In genomic region chr11:74982241-74982640, GRCm38 (mm10) we compare ENCODE assay signal across 30 mouse cellular contexts. TPM values are rescaled to one million over a fixed set of nuclear protein-coding genes. Genes with fewer than 3 reads are reported as not detected.
DNase-seq lines count a peak whose midpoint lies in the region; ATAC-seq and TF ChIP-seq lines count a peak whose summit lies in the region.
"Had no signal": no experiment of that assay in that cellular context is flagged by ENCODE, and none has a peak within 500 bp of the region (broad histone marks: within the 10 kb centered on the region; RNA-seq: fewer than 3 reads in every experiment).

No protein-coding gene starts in this region.

- H3K27ac ChIP-seq in heart, embryonic 15.5 days = 0 out of 2 replicates have a peak overlapping the region, but pooled peaks have one; percentile 4
- no peak overlapping the region for H3K27ac ChIP-seq in heart, embryonic 10.5 days
- H3K27ac ChIP-seq in liver, adult 2 months (replicated peaks; ENCODE audit: insufficient read depth, low read depth, low read length) = peak overlapping the region; percentile 16; the same call in 1 of the 2 replicates
- H3K27ac ChIP-seq in liver, embryonic 11.5 days (ENCODE audit: low read depth, low read length) = no peak overlapping the region
- H3K27ac ChIP-seq: embryonic facial prominence, embryonic 10.5 days; embryonic facial prominence, embryonic 15.5 days; forebrain, embryonic 12.5 days; hindbrain, embryonic 10.5 days; hindbrain, embryonic 15.5 days; liver, embryonic 14.5 days; neural tube, embryonic 15.5 days had no signal

- H3K4me2 ChIP-seq in heart, embryonic 15.5 days = no peak overlapping the region
- H3K4me2 ChIP-seq in liver, embryonic 11.5 days = no peak overlapping the region
- H3K4me2 ChIP-seq in myocyte (ENCODE audit: low read depth) = peak overlapping the region; percentile 25
- H3K4me2 ChIP-seq: embryonic facial prominence, embryonic 15.5 days; forebrain, embryonic 12.5 days; hindbrain, embryonic 15.5 days; neural tube, embryonic 15.5 days had no signal

- ATAC-seq in heart, embryonic 15.5 days (replicated peaks; ENCODE audit: insufficient number of reproducible peaks, insufficient read depth, low FRiP score, low read depth) = no peak
- no peak for ATAC-seq in liver, embryonic 11.5 days (replicated peaks; ENCODE audit: low FRiP score)
- ATAC-seq: inflammation-experienced regulatory T-cells, adult 6 months had no signal

- no peaks in the 10 kb centered on the region for H3K9me3 ChIP-seq in heart, embryonic 15.5 days (replicated peaks)
- no peaks in the 10 kb centered on the region for H3K9me3 ChIP-seq in heart, embryonic 10.5 days
- no peaks in the 10 kb centered on the region for H3K9me3 ChIP-seq in liver, embryonic 11.5 days (ENCODE audit: control insufficient read depth, low read length)
- H3K9me3 ChIP-seq: embryonic facial prominence, embryonic 10.5 days; embryonic facial prominence, embryonic 15.5 days; forebrain, embryonic 12.5 days; hindbrain, embryonic 10.5 days; hindbrain, embryonic 15.5 days; neural tube, embryonic 15.5 days had no signal

- 0 out of 2 replicates have a peak, but pooled peaks cover 4% of the 10 kb centered on the region for H3K4me1 ChIP-seq in heart, embryonic 15.5 days (replicated peaks)
- no peaks in the 10 kb centered on the region for H3K4me1 ChIP-seq in heart, embryonic 10.5 days
- no peaks in the 10 kb centered on the region for H3K4me1 ChIP-seq in liver, adult 2 months (ENCODE audit: control insufficient read depth, insufficient read depth, low read length)
- no peaks in the 10 kb centered on the region for H3K4me1 ChIP-seq in liver, embryonic 11.5 days (replicated peaks; ENCODE audit: control insufficient read depth, insufficient read depth, low read length)
- H3K4me1 ChIP-seq: embryonic facial prominence, embryonic 10.5 days; embryonic facial prominence, embryonic 15.5 days; forebrain, embryonic 12.5 days; hindbrain, embryonic 10.5 days; hindbrain, embryonic 15.5 days; neural tube, embryonic 15.5 days had no signal

- DNase-seq in heart, embryonic 10.5 days (ENCODE audit: low spot score) = no peak
- DNase-seq in liver, adult 2 months (ENCODE audit: extremely low read depth, low read depth, low spot score) = no peak
- no peak for DNase-seq in liver, embryonic 11.5 days (ENCODE audit: low spot score)
- peak; percentile 28 for DNase-seq in adipocyte (ENCODE audit: low spot score)
- no peak for DNase-seq in retina, embryonic 14.5 days (ENCODE audit: low spot score)
- DNase-seq: adrenal gland, adult 2 months; adrenal gland, postnatal 36 days; cerebellum, adult 2 months; cerebellum, postnatal 14 days; forebrain, postnatal 0 days; gastrocnemius, postnatal 10 days; kidney, adult 9 months; kidney, postnatal 10 days; layer of hippocampus, postnatal 36 days; left cerebral cortex, postnatal 4 days; lung, postnatal 14 days; midbrain, embryonic 14.5 days; right cerebral cortex, postnatal 25 days; thymus, adult 2 months; thymus, postnatal 4 days had no signal

- peaks cover 6% of the 10 kb centered on the region; the same call in 1 of the 2 replicates for H3K36me3 ChIP-seq in heart, embryonic 15.5 days
- peaks cover 10% of the 10 kb centered on the region for H3K36me3 ChIP-seq in heart, embryonic 10.5 days
- H3K36me3 ChIP-seq in liver, adult 2 months (ENCODE audit: control insufficient read depth, insufficient read depth, low read length) = peaks cover 2% of the 10 kb centered on the region; the same call in 1 of the 2 replicates
- H3K36me3 ChIP-seq in liver, embryonic 11.5 days (ENCODE audit: control insufficient read depth, insufficient read depth, low read length) = peaks cover 5% of the 10 kb centered on the region; the same call in 1 of the 2 replicates
- H3K36me3 ChIP-seq in myocyte (ENCODE audit: control insufficient read depth, insufficient read depth) = peaks cover 10% of the 10 kb centered on the region
- H3K36me3 ChIP-seq: hindbrain, embryonic 15.5 days had no signal

- H3K79me2 ChIP-seq in liver, adult 2 months (ENCODE audit: control insufficient read depth, insufficient read depth, low read length) = no peaks in the 10 kb centered on the region
- no peaks in the 10 kb centered on the region for H3K79me2 ChIP-seq in myocyte (ENCODE audit: control insufficient read depth, insufficient read depth)

- no peak overlapping the region for H3K4me3 ChIP-seq in heart, embryonic 15.5 days
- no peak overlapping the region for H3K4me3 ChIP-seq in heart, embryonic 10.5 days
- H3K4me3 ChIP-seq in liver, adult 2 months (ENCODE audit: insufficient read depth, low read depth, low read length) = no peak overlapping the region
- no peak overlapping the region for H3K4me3 ChIP-seq in liver, embryonic 11.5 days (ENCODE audit: low read depth, low read length)
- no peak overlapping the region for H3K4me3 ChIP-seq in myocyte
- H3K4me3 ChIP-seq: embryonic facial prominence, embryonic 10.5 days; embryonic facial prominence, embryonic 15.5 days; forebrain, embryonic 12.5 days; hindbrain, embryonic 10.5 days; hindbrain, embryonic 15.5 days; neural tube, embryonic 15.5 days had no signal

- no peak for TF ChIP-seq POLR2A in liver, adult 2 months (IDR thresholded peaks at IDR 0.05; ENCODE audit: extremely low read depth, insufficient read depth, low read length)
- no peak for TF ChIP-seq POLR2A in myocyte (IDR thresholded peaks at IDR 0.05; ENCODE audit: insufficient read length, low read depth)

- no peaks in the 10 kb centered on the region for H3K27me3 ChIP-seq in heart, embryonic 15.5 days
- no peaks in the 10 kb centered on the region for H3K27me3 ChIP-seq in heart, embryonic 10.5 days (ENCODE audit: insufficient read depth, poor library complexity, severe bottlenecking)
- no peaks in the 10 kb centered on the region for H3K27me3 ChIP-seq in liver, adult 2 months (ENCODE audit: control insufficient read depth, insufficient read depth, low read length)
- no peaks in the 10 kb centered on the region for H3K27me3 ChIP-seq in liver, embryonic 11.5 days (replicated peaks; ENCODE audit: control insufficient read depth, insufficient read depth, low read length)
- no peaks in the 10 kb centered on the region for H3K27me3 ChIP-seq in myocyte (ENCODE audit: control insufficient read depth, insufficient read depth, insufficient read length)
- H3K27me3 ChIP-seq: embryonic facial prominence, embryonic 15.5 days; forebrain, embryonic 12.5 days; hindbrain, embryonic 15.5 days; neural tube, embryonic 15.5 days had no signal

- TF ChIP-seq CTCF in liver, adult 2 months (IDR thresholded peaks at IDR 0.05; ENCODE audit: low read depth, low read length) = no peak

- H3K9ac ChIP-seq in heart, embryonic 15.5 days = no peak overlapping the region
- no peak overlapping the region for H3K9ac ChIP-seq in liver, adult 2 months (ENCODE audit: low read depth, low read length)
- no peak overlapping the region for H3K9ac ChIP-seq in liver, embryonic 11.5 days (ENCODE audit: low read depth, low read length)
- H3K9ac ChIP-seq: embryonic facial prominence, embryonic 15.5 days; forebrain, embryonic 12.5 days; forebrain, postnatal 0 days; hindbrain, embryonic 15.5 days; liver, embryonic 14.5 days had no signal

- no peak overlapping the region for H3ac ChIP-seq in myocyte (ENCODE audit: control insufficient read depth, insufficient read length)

TF ChIP-seq in myocyte, 11 proteins besides CTCF, POLR2A, EP300 and RAD21:
- TF ChIP-seq MYOD1 (IDR thresholded peaks at IDR 0.05; ENCODE audit: control insufficient read depth in 1 of 3, insufficient read length in 2 of 3, low read depth in 2 of 3) (no peak), TCF3 (IDR thresholded peaks at IDR 0.05; ENCODE audit: insufficient read length, low read depth) (no peak), POLR2AphosphoS2 (IDR thresholded peaks at IDR 0.05; ENCODE audit: insufficient read length, low read depth) (no peak), SRF (IDR thresholded peaks at IDR 0.05; ENCODE audit: control insufficient read depth, insufficient read length, low read depth) (no peak), MAX (IDR thresholded peaks at IDR 0.05; ENCODE audit: low read depth) (no peak), CEBPB (IDR thresholded peaks at IDR 0.05; ENCODE audit: insufficient read depth, poor library complexity, severe bottlenecking) (no peak), E2F4 (IDR thresholded peaks at IDR 0.05; ENCODE audit: insufficient read depth) (no peak), REST (IDR thresholded peaks at IDR 0.05; ENCODE audit: insufficient read depth, insufficient read length) (no peak)

RNA-seq across cellular contexts. Expression of gene Srr, which starts 56.5 kb away (rescaled TPM):
- polyA plus RNA-seq in heart, embryonic 15.5 days (2015; fragmentation: Nextera tagmentation; extraction: Ambion mirVana) = 18.7 and 22.6 TPM in 2 replicates
- 16.9 and 17.0 TPM in 2 replicates for polyA plus RNA-seq in heart, embryonic 10.5 days (2016; fragmentation: Nextera tagmentation; extraction: Ambion mirVana)
- total RNA-seq in liver, adult 2 months (2014; rRNA removed) = 31.9 and 39.3 TPM in 2 replicates
- 24.2 and 35.3 TPM in 2 replicates for polyA plus RNA-seq in liver, adult 2 months (2012; rRNA removed)
- polyA plus RNA-seq in liver, embryonic 11.5 days (2014; fragmentation: Nextera tagmentation; extraction: Ambion mirVana) = 10.0 and 10.1 TPM in 2 replicates
- 10.5 TPM for polyA plus RNA-seq in myocyte (2012; fragmentation: generic; extraction: Trizol)

RNA-seq across cellular contexts. Expression of gene Smg6, which starts 56.6 kb away (rescaled TPM):
- 10.0 and 11.4 TPM in 2 replicates for polyA plus RNA-seq in heart, embryonic 15.5 days (2015; fragmentation: Nextera tagmentation; extraction: Ambion mirVana)
- 11.8 and 14.0 TPM in 2 replicates for polyA plus RNA-seq in heart, embryonic 10.5 days (2016; fragmentation: Nextera tagmentation; extraction: Ambion mirVana)
- total RNA-seq in liver, adult 2 months (2014; rRNA removed) = 12.8 and 17.2 TPM in 2 replicates
- polyA plus RNA-seq in liver, adult 2 months (2012; rRNA removed) = 16.6 and 16.8 TPM in 2 replicates
- 10.7 and 12.4 TPM in 2 replicates for polyA plus RNA-seq in liver, embryonic 11.5 days (2014; fragmentation: Nextera tagmentation; extraction: Ambion mirVana)
- polyA plus RNA-seq in myocyte (2012; fragmentation: generic; extraction: Trizol) = 14.7 TPM

Comparison
In these comparisons a context has a peak if more than half of its experiments do, and no peak if none do; other contexts are left out.
1. H3K27ac ChIP-seq: peak in heart, embryonic 15.5 days (single experiment) and liver, adult 2 months (single experiment); none in heart, embryonic 10.5 days (single experiment) and liver, embryonic 11.5 days (single experiment).